Mouse (Mus musculus) liver, embryonic 14 days (tissue): ENCODE data around the gene Usp45. TPM values are rescaled to one million over a fixed set of nuclear protein-coding genes. Genes with fewer than 3 reads are reported as not detected.

Source experiments
- polyA plus RNA-seq: library from polyadenylated mRNA; depleted of rRNA; stranded (reverse); fragments of >200 nt; gene quantifications from 2 replicates; pipeline ENCODE4 v1.2.3, GENCODE M21; 2012; rRNA removed

Gene Usp45
- polyA plus RNA-seq, result 10.2 and 13.1 TPM in 2 replicates

DNA sequence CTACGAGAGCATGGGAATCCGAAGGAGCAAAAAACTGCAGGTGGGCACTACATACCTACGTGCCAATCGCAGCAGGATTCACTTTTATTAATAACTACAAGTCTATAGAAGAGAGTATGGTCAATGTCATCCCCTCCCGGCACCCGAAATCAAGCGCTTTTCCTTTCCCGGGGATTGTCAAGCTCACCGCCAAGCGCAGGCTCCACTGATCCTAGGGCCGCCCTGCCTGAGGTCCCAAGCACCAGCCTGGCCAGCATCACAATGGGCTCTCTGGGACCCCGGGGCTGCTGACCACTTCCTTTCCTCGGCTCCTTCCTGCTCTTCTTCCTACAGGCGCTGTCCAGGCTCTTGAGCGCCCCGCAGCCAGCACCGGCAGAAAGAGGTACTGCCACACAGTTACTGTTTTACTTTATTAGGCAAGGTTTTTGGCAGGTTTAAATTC, at the start of gene Usp45, which contains the start of gene Tstd3:
Gene Usp45, plus strand, starts transcription at position 294 of the 442 bp plus-strand sequence.
Gene Tstd3, minus strand, starts transcription at position 350 of the 442 bp plus-strand sequence.

DNA sequence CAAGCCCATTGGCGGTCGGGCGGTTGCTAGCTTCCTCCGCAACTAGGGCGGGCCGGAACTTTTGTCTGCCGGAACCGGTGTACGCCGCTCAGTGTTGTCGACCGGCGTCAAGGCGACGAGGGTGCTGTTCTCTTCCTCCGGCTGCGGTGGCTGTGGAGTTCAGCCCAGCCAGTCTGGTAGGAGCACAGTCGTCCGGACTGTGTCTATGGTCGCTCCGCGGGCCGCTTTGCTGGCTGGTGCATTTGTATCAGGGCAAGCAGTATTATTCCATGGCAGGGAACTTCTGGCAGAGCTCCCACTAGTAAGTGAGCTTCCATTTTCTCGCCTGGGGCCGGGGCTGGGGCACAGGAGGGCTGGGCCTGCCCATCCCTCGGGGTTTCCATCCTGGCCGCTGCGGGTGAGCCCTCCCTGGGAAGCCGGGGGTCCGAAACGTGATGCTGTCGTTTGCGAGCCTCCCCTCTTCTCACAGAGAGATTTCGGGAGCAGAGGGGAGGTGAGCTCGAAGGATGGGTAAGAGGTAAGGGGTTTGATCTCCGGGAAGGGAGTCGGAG, 39.3 kb upstream of the Usp45 start, which contains the start of gene Ccnc:
Gene Ccnc, plus strand, starts transcription at position 87 of the 551 bp plus-strand sequence.

DNA sequence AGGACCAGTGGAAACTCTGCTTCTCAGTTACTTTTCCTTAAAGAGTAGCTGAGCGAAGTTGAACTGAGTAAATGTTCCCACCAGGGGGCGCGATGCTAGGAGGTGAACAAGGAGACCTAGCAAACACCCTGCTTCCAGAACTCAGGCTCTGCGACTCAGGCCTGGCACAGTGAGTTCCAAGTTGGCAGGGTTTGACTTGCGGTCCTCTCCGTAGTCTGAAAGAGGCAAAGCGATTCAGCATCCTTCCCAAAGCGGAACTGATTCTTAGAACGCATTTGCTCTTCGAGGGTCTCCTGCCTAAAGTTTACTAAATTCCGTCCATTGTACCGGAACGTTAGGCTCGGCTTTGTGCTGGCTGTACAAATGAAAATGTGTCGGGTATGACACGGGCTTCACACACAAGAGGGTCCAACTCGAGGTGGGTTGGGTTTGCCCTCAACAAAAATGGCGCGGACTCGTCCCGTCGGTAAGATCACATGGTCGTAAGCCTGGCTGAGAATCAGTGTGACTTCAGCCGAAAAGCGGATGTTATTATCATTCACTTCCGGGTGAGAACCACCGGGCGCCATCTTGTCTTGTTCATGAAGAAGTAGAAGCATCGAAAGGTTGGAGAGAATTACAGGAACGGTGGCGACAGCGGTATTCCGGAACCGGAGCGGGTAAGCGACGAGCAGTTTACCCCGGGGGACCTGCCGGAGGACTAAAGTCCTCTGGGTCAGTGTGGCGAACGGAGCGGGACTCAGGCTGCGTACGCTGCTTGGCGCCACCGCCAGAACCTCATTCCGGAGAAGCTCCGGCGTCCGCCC, 80.7 kb downstream of the Usp45 start, which contains the start of gene Pnisr:
Gene Pnisr, plus strand, starts transcription at position 103 of the 806 bp plus-strand sequence.

DNA sequence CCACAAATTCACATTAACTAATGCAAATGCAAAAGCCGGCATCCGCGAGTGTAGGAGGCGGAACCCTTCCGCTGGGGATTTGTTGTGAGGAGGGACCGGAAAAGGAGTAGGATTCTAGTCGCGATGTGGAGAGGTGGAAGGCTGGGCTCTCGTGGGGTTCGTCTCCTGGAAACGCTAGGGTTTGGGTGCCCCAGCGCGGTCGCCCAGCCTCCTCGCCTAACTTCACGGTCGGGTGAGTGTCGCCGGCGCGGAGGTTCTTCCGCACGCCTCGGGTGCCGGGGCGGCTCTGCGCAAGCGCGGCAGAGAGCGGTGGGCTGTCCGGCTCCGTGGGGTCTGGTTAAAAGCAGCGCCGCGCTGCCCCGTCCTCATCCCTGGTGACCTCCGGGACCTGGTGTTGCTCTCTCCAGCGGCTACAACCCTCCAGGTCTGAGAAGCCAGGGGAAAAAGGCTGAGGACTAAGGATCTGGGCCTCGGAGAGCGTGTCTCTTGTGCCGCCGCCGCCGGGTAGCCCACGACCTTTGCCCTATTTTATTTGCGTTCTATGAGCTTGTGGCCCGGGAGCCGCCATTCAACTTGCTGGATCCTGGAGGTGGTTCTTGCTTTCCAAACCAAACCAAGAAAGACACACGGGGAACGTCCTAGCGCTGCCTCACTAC, 112.7 kb downstream of the Usp45 start, which contains the start of gene Coq3:
Gene Coq3, plus strand, starts transcription at position 109 of the 656 bp plus-strand sequence.

Other genes with a start within 250 kb of the Usp45 start
- gene Prdm13, start 81.2 kb upstream of the Usp45 start, polyA plus RNA-seq, result not detected in 2 replicates
- 7.2 and 8.1 TPM in 2 replicates for gene Ccnc, start 39.5 kb upstream of the Usp45 start, polyA plus RNA-seq
- 8.5 and 9.2 TPM in 2 replicates for gene Tstd3, start 56 bp downstream of the Usp45 start, polyA plus RNA-seq
- 57.3 and 59.5 TPM in 2 replicates for gene Pnisr, start 80.4 kb downstream of the Usp45 start, polyA plus RNA-seq
- 4.3 and 4.6 TPM in 2 replicates for gene Coq3, start 112.5 kb downstream of the Usp45 start, polyA plus RNA-seq
- gene Faxc, start 164.2 kb downstream of the Usp45 start, polyA plus RNA-seq, result 0.05 and 0.10 TPM in 2 replicates